Mouse (Mus musculus) heart, postnatal 0 days (tissue): ENCODE measurements around the gene Srgap1.

Experiments used
- CTCF ChIP-seq: IDR thresholded peaks from 2 replicates; pipeline ENCODE4 v1.5.1; 2016; ENCODE audit warnings: antibody characterized with exemption, control low read depth, low read depth
- EP300 ChIP-seq: IDR thresholded peaks from 2 replicates; pipeline ENCODE4 v1.6.1; 2016; ENCODE audit warnings: antibody characterized with exemption, low read depth

DNA sequence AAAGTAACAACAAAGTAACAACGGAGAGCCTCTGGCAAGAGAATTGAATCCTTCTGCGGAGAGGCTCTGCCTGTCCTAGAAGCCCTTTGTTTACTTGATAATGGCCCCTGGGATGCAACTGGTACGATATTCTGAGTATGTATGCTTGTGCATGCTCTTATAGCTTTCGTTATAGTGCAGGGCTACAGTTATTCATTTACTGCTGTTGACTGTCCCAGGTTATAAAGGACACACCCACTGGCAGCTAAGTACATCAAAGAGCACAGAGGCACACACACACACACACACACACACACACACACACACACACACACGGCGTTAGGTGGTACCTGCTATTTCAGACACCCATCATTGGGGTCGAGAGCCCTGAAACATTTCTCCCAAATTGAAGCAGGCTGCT is 48.3 kb downstream of the Srgap1 start:
- TF ChIP-seq CTCF (no peak), EP300 (no peak)
